Mouse (Mus musculus): ENCODE measurements around the gene Nudt8.
"Not testable (repeated sequence)": the region's sequence is repeated elsewhere in the genome, so short reads cannot be mapped to it uniquely, and the experiment has no call there.

The Nudt8 gene

GRCm38 (mm10) chr19:4000119-4000900, at the start of gene Nudt8, which contains the start of gene Gm49405:
TSS of gene Nudt8 (plus strand) at chr19:4000580.
TSS of gene Gm49405 (plus strand) at chr19:4000626.
- peak; percentile 98 for DNase-seq

- no peak for DNase-seq
Measured at GRCm38 (mm10) chr19:3951461-3951860, 48.9 kb upstream of the Nudt8 start.

DNA sequence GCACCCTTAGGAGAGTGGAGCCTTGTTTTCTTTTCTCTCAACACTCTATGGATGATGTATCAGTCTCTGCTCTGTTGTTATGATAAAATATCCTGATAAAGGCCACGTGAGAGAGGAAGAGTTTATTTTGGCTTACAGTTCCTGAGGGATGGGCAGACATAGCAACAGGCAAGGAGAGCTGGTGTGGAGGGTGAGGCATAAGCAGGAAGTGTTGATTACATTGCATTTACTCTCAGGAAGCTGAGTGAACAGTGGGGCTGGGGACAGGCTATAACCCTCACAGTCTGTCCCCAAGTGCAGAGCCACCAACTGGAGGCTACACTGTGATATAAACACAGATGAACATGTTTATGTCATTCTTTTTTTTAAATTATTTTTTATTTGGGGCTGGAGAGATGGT, 48.3 kb upstream of the Nudt8 start:
- DNase-seq: no peak

DNA sequence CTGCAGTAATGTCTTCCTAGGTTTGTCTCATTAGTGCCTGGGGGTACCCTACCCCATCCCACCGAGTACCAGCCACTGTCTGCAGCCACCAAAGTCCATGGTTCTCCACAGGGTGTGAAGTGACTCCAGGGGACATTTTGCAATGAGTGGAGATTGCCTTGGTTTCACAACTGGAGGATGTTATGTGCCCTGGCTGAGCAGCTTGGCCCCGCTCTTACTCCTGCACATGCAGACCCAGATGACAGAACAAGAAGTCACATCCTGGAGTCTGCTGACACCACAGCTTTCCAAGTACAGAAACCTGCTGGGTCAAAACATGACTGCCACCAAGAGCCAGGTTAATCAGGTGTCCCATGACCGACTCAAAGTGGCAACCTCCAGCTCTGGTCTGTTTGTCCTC, 45.3 kb upstream of the Nudt8 start:
- DNase-seq: no peak

- peak; percentile 18 for DNase-seq
Measured at GRCm38 (mm10) chr19:3955804-3956203, 44.6 kb upstream of the Nudt8 start.

GRCm38 (mm10) chr19:3957296-3958036, 42.9 kb upstream of the Nudt8 start:
- not testable (repeated sequence) for DNase-seq

DNA sequence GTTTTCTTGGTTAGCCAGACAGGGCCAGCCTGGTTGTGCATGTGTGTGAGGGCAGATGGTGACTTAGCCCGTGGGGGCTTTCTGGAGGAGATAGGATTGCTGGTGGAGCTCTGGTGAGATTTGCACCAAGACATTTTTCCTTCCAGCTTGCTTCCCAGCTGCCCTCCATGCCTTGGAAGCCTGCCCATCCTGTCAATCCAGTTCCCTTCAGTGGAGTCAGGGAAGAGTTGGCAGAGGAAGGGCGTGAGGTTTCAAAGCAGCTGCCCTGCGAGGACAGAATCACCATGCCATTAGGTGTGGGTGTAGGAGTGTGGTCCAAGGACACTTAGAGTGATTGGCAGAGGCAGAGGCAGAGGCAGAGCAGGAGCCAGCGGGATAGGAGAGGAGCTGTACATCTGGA, 41.9 kb upstream of the Nudt8 start, which contains the start of gene Aldh3b3:
Aldh3b3 (plus strand) TSS at position 176 of the 400 bp plus-strand sequence.
- no peak for DNase-seq

GRCm38 (mm10) chr19:3959030-3959429, 41.4 kb upstream of the Nudt8 start:
- no peak for DNase-seq

DNA sequence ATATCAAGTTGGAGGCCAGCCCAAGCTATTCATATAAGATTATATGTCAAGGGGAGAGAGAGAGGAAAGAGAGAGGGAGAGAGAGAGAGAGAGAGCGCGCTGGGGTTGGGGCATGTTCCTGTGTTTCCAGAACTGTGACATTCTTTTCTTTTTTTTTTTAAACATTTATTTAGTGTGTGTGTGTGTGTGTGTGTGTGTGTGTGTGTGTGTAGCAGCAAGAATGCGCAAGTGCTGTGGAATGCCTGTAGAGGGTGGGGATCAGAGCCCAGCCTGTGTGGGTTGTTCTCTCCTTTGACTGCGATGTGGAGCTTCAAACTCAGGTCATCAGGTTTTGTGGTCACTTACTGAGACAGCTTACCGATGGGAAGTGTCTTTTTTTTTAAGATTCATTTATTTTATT, 40.2 kb upstream of the Nudt8 start:
- DNase-seq: no peak

- not testable (repeated sequence) for DNase-seq
Measured at GRCm38 (mm10) chr19:3961805-3962204, 38.6 kb upstream of the Nudt8 start.

DNA sequence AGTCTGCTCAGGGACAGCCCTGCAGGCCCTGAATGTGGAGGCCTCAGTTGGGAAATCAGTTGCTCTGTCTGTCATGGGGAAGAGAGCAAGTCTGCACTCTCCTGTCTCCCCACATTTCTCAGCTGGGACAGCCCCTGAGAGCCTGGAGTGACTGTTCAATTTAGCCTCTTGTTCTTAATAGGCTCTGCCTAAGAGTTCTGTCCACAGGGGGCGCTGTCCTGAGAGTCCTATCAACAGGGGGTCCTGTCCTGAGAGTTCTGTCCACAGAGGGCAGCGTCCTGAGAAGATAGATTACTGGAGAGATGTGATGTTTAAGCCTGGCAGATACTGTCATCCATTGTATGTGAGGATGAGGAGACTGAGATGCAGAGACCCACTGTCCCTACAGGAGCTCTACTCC, 37.9 kb upstream of the Nudt8 start:
- peak; percentile 46 for DNase-seq

GRCm38 (mm10) chr19:3964030-3964429, 36.4 kb upstream of the Nudt8 start:
- no peak for DNase-seq

DNA sequence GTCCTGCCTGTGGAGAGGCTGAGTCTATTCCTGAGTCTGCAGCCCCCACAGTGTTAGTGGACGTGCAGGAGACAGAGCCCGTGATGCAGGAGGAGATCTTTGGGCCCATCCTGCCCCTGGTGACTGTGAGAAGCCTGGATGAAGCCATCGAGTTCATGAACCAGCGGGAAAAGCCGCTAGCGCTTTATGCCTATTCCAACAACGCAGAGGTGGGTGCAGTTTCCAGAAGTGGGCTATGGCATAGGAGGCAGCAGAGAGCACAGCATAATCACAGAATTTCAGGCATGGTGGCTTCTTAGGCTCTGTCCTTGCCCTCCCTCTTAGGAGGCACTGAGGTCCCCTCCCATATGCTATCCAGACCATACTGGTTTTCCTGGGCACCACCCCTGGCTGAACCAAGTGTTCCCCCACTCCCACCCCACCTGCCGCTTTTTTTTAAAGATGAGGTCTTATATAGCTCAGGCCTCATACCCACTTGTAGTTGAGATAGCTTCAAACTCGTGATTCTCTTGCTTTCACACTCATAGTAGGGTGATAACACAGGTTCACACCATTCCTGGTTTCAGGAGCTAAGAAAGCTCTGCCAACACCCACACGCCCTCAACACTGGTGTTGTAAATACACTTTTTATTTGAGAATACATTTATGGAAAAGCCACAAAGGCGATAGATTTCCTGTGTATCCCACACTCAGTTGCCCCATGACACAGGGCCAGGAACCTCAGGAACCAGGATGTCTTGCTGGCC, 33.9 kb upstream of the Nudt8 start:
- DNase-seq: peak; percentile 53

- no peak for DNase-seq
Measured at GRCm38 (mm10) chr19:3967258-3967657, 33.1 kb upstream of the Nudt8 start.

- DNase-seq: no peak
Measured at GRCm38 (mm10) chr19:3972229-3972628, 28.2 kb upstream of the Nudt8 start, which contains the start of gene Aldh3b2. TSS of gene Aldh3b2 (plus strand) at chr19:3972328.

DNA sequence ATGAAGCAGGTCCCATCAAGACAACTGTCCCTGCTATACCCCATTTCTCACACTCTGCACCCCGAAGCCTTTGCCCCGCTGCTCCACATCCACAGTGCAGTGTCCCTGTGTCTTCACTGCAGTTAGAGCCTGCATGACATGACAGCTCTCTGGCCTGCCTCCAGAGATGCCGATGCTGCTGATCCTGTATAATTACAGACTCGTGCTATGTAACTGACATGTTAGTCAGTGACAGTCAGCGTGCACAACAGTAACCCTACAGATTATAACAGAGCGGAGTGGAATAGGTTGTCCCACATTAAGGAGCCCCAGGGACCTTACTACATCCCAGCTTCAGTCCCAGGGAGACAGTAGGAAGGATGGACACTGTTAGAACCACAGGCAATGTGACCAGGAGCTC, 25.8 kb upstream of the Nudt8 start:
- DNase-seq: not testable (repeated sequence)

DNA sequence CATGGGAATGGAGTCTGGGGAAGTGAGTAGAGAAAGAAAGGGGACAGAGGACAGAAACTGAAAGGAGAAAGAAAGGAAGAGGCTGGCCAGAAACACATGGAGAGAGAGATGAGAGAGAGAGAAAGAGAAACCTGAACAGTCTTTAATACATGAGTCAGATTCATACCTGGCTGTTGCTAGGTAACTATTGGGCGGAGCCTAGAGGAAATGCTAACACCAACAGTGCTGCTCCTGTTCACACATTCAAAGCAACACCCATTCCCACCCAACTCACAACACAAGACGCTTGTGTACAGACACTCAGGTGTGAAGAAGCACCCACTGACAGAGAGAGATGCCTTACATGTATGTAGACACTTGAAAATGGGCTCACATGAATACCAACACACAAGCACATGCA, 24.5 kb upstream of the Nudt8 start:
- no peak for DNase-seq

- peak; percentile 93 for DNase-seq
Measured at GRCm38 (mm10) chr19:3980309-3980708, 20.1 kb upstream of the Nudt8 start.

GRCm38 (mm10) chr19:3980917-3981316, 19.5 kb upstream of the Nudt8 start:
- no peak for DNase-seq

GRCm38 (mm10) chr19:3983527-3984200, 16.7 kb upstream of the Nudt8 start:
- DNase-seq: no peak

DNA sequence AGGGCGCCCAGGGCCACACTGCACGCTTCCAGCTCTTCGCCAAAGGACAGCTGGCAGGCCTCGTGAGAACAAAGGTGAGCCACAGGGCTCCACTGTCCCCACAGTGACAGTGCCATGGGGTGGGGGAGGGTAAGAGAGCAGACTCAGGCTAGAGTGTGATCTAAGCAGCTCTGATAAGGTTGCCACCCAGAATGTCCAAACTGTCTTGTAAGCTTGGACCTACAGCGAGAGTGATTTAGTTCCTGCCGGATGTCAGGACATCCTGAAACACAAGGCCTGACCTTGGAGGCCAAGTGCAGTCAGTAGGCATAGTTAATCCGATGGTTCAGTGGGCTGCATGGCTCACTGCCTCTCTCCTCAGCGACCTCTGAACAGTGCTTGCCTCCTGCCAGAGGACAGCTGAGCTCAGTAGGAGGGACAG, 15.1 kb upstream of the Nudt8 start:
- peak; percentile 79 for DNase-seq

GRCm38 (mm10) chr19:3986334-3986733, 14.0 kb upstream of the Nudt8 start, which contains the start of gene Acy3:
TSS of gene Acy3 (plus strand) at chr19:3986570.
- peak; percentile 75 for DNase-seq

- DNase-seq: no peak
Measured at GRCm38 (mm10) chr19:3988066-3988465, 12.3 kb upstream of the Nudt8 start.

All from retina, postnatal 1 day (tissue).